In genomic region chr11:61197935-61198334, GRCm38 (mm10) we compare ENCODE assay signal across 26 mouse cellular contexts. TPM values are rescaled to one million over a fixed set of nuclear protein-coding genes. Genes with fewer than 3 reads are reported as not detected.
"Had no signal": no experiment of that assay in that cellular context is flagged by ENCODE, and none has a peak within 500 bp of the region (broad histone marks: within the 10 kb centered on the region; RNA-seq: fewer than 3 reads in every experiment).

No protein-coding gene starts in this region.

- ATAC-seq: intestine, postnatal 0 days; midbrain, embryonic 15.5 days had no signal

- DNase-seq: kidney, adult 2 months; kidney, postnatal 25 days; layer of hippocampus, adult 9-11 months; left cerebral cortex, postnatal 4 days; liver, embryonic 13.5 days; lung, embryonic 14.5 days; lung, postnatal 10 days; right cerebral cortex, adult 18-20 months; right cerebral cortex, postnatal 14 days; right cerebral cortex, postnatal 4 days; thymus, adult 18-20 months; thymus, postnatal 36 days had no signal

- H3K27ac ChIP-seq: kidney, postnatal 0 days; layer of hippocampus, adult 2 months; left cerebral cortex, adult 2 months; limb, embryonic 12.5 days; limb, embryonic 15.5 days; liver, embryonic 13.5 days; macrophage; midbrain, embryonic 12.5 days; midbrain, embryonic 15.5 days; neural tube, embryonic 12.5 days; neural tube, embryonic 15.5 days had no signal

- H3K9me3 ChIP-seq: limb, embryonic 12.5 days; limb, embryonic 15.5 days; liver, embryonic 13.5 days; midbrain, embryonic 12.5 days; midbrain, embryonic 15.5 days; neural tube, embryonic 12.5 days; neural tube, embryonic 15.5 days; stomach, embryonic 15.5 days had no signal

- H3K4me2 ChIP-seq: limb, embryonic 12.5 days; limb, embryonic 15.5 days; liver, embryonic 13.5 days; lung, embryonic 14.5 days; midbrain, embryonic 12.5 days; midbrain, embryonic 15.5 days; neural tube, embryonic 12.5 days; neural tube, embryonic 15.5 days; stomach, embryonic 15.5 days had no signal

- H3K9ac ChIP-seq: limb, embryonic 12.5 days; limb, embryonic 15.5 days; liver, embryonic 13.5 days; lung, embryonic 14.5 days; midbrain, embryonic 12.5 days; midbrain, embryonic 15.5 days; neural tube, embryonic 12.5 days; neural tube, embryonic 15.5 days; stomach, embryonic 15.5 days had no signal

- H3K4me3 ChIP-seq: layer of hippocampus, adult 2 months; left cerebral cortex, adult 2 months; limb, embryonic 12.5 days; limb, embryonic 15.5 days; liver, embryonic 13.5 days; midbrain, embryonic 12.5 days; midbrain, embryonic 15.5 days; neural tube, embryonic 12.5 days; neural tube, embryonic 15.5 days; stomach, embryonic 15.5 days had no signal

- H3K36me3 ChIP-seq: limb, embryonic 12.5 days; limb, embryonic 15.5 days; liver, embryonic 13.5 days; midbrain, embryonic 12.5 days; midbrain, embryonic 15.5 days; neural tube, embryonic 12.5 days; neural tube, embryonic 15.5 days; stomach, embryonic 15.5 days had no signal

- H3K27me3 ChIP-seq: midbrain, embryonic 12.5 days; midbrain, embryonic 15.5 days; neural tube, embryonic 12.5 days; stomach, embryonic 15.5 days had no signal

- H3K4me1 ChIP-seq: liver, embryonic 13.5 days; midbrain, embryonic 12.5 days; midbrain, embryonic 15.5 days; neural tube, embryonic 12.5 days; neural tube, embryonic 15.5 days; stomach, embryonic 15.5 days had no signal

RNA-seq across cellular contexts. Expression of gene Aldh3a1, which starts 9.4 kb away (rescaled TPM):
- total RNA-seq: megakaryocyte, adult 5-6 weeks had no signal
- polyA plus RNA-seq: kidney, embryonic 14.5 days; kidney, postnatal 0 days; lung, embryonic 14.5 days; macrophage; midbrain, embryonic 12.5 days; neural tube, embryonic 12.5 days had no signal
